10 mouse cellular contexts compared by ENCODE assay signal in the genomic region with DNA sequence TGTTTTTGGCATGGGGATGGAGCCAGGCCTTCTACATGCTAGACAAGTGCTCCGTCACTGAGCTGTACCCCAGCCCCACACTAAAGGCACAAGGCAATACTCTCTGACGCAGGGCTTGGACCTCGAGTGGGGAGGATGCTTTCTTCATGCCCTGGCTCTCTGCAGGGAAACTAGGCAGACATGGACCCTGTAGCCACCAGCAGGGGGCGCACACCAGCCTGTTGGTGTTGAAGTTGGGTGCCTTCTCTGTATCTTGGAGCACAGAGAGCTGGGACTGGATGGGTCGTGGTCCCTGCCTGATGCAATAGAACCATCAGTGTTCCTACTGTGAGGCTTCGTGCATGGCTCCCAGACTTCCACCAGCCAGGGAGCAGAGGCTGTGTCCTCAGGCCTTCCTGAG. TPM values are rescaled to one million over a fixed set of nuclear protein-coding genes. Genes with fewer than 3 reads are reported as not detected.
DNase-seq lines count a peak whose midpoint lies in the region; ATAC-seq and TF ChIP-seq lines count a peak whose summit lies in the region.
"Had no signal": no experiment of that assay in that cellular context is flagged by ENCODE, and none has a peak within 500 bp of the region (broad histone marks: within the 10 kb centered on the region; RNA-seq: fewer than 3 reads in every experiment).

No protein-coding gene starts in this region.

- H3K4me1 ChIP-seq in kidney, embryonic 15.5 days = 0 out of 2 replicates have a peak, but pooled peaks cover 2% of the 10 kb centered on the region
- peaks cover 16% of the 10 kb centered on the region for H3K4me1 ChIP-seq in E14TG2a.4 (replicated peaks; ENCODE audit: low read depth, low read length)
- H3K4me1 ChIP-seq in bone marrow macrophage, adult 2 months (ENCODE audit: control insufficient read depth, insufficient read depth, low read length) = peaks cover 5% of the 10 kb centered on the region
- H3K4me1 ChIP-seq: lung, embryonic 15.5 days had no signal

- ATAC-seq in kidney, embryonic 15.5 days (replicated peaks; ENCODE audit: low FRiP score) = no peak
- ATAC-seq in erythroid progenitor cell, adult 5-6 weeks (replicated peaks; ENCODE audit: low FRiP score, poor library complexity, severe bottlenecking) = peak; percentile 46; the same call in 1 of the 2 replicates

- WGBS in kidney, embryonic 15.5 days = 49% methylated on average over 6 of the region's 6 CpGs

- peak; percentile 76 for TF ChIP-seq CTCF in E14TG2a.4 (conservative IDR thresholded peaks at IDR 0.05; ENCODE audit: low read length)
- peak; percentile 84 for TF ChIP-seq CTCF in bone marrow macrophage, adult 2 months (IDR thresholded peaks at IDR 0.05; ENCODE audit: low read depth, low read length)

- H3K27me3 ChIP-seq in kidney, embryonic 15.5 days = no peaks in the 10 kb centered on the region
- H3K27me3 ChIP-seq in E14TG2a.4 (ENCODE audit: insufficient read depth, low read length) = no peaks in the 10 kb centered on the region
- H3K27me3 ChIP-seq: lung, embryonic 15.5 days had no signal

- peak; percentile 66 for DNase-seq in kidney, adult 18-20 months
- DNase-seq in layer of hippocampus, adult 9-11 months = peak; percentile 48
- peak; percentile 70 for DNase-seq in naive thymus-derived CD4-positive, alpha-beta T cell, adult 2 months (ENCODE audit: low read depth)
- DNase-seq in thymus, postnatal 4 days = peak; percentile 81

- peaks cover 6% of the 10 kb centered on the region; the same call in 1 of the 2 replicates for H3K36me3 ChIP-seq in kidney, embryonic 15.5 days
- H3K36me3 ChIP-seq in E14TG2a.4 (ENCODE audit: insufficient read depth, low read length) = peaks cover 60% of the 10 kb centered on the region
- H3K36me3 ChIP-seq: lung, embryonic 15.5 days had no signal

- no peak overlapping the region for H3K4me3 ChIP-seq in kidney, embryonic 15.5 days (replicated peaks)
- H3K4me3 ChIP-seq in E14TG2a.4 (replicated peaks; ENCODE audit: low read length) = no peak overlapping the region
- no peak overlapping the region for H3K4me3 ChIP-seq in bone marrow macrophage, adult 2 months (ENCODE audit: insufficient read depth, low read length)
- H3K4me3 ChIP-seq: erythroblast, embryonic 14.5 days; lung, embryonic 15.5 days had no signal

- TF ChIP-seq POLR2A in bone marrow macrophage, adult 2 months (IDR thresholded peaks at IDR 0.05; ENCODE audit: borderline replicate concordance, low read depth, low read length) = no peak

- H3K4me2 ChIP-seq in kidney, embryonic 15.5 days = no peak overlapping the region
- H3K4me2 ChIP-seq: lung, embryonic 15.5 days had no signal

- no peak overlapping the region for H3K27ac ChIP-seq in kidney, embryonic 15.5 days
- H3K27ac ChIP-seq in bone marrow macrophage, adult 2 months (ENCODE audit: insufficient read depth, low read depth, low read length) = no peak overlapping the region
- H3K27ac ChIP-seq: lung, embryonic 15.5 days had no signal

- H3K9me3 ChIP-seq in kidney, embryonic 15.5 days (replicated peaks) = no peaks in the 10 kb centered on the region
- no peaks in the 10 kb centered on the region for H3K9me3 ChIP-seq in E14TG2a.4 (ENCODE audit: low read length)
- H3K9me3 ChIP-seq: lung, embryonic 15.5 days had no signal

- H3K9ac ChIP-seq in kidney, embryonic 15.5 days = no peak overlapping the region
- H3K9ac ChIP-seq: lung, embryonic 15.5 days had no signal

RNA-seq across cellular contexts. Expression of a gene that starts 10.3 kb away (rescaled TPM):
- polyA plus RNA-seq in kidney, embryonic 15.5 days (2015; fragmentation: Nextera tagmentation; extraction: Ambion mirVana) = 12.2 and 12.9 TPM in 2 replicates
- 86.1 and 111 TPM in 2 replicates for polyA plus RNA-seq in bone marrow macrophage, adult 2 months (2012; ENCODE audit: insufficient read depth, insufficient read length, missing spikeins)
- total RNA-seq in erythroid progenitor cell, adult 5-6 weeks (2015; ENCODE audit: low replicate concordance) = 7.2 and 14.3 TPM in 2 replicates
- 2.7 and 3.8 TPM in 2 replicates for total RNA-seq in erythroid progenitor cell, adult 5-6 weeks (2017; ENCODE audit: low replicate concordance)

RNA-seq across cellular contexts. Expression of a gene that starts 23.6 kb away (rescaled TPM):
- polyA plus RNA-seq in kidney, embryonic 15.5 days (2015; fragmentation: Nextera tagmentation; extraction: Ambion mirVana) = 474 and 520 TPM in 2 replicates
- polyA plus RNA-seq in bone marrow macrophage, adult 2 months (2012; ENCODE audit: insufficient read depth, insufficient read length, missing spikeins) = 280 and 308 TPM in 2 replicates
- 94.1 and 105 TPM in 2 replicates for total RNA-seq in erythroid progenitor cell, adult 5-6 weeks (2015; ENCODE audit: low replicate concordance)
- total RNA-seq in erythroid progenitor cell, adult 5-6 weeks (2017; ENCODE audit: low replicate concordance) = 94.0 and 125 TPM in 2 replicates

RNA-seq across cellular contexts. Expression of a gene that starts 48.2 kb away (rescaled TPM):
- 0.13 and 0.61 TPM in 2 replicates for polyA plus RNA-seq in kidney, embryonic 15.5 days (2015; fragmentation: Nextera tagmentation; extraction: Ambion mirVana)
- not detected in 2 replicates for polyA plus RNA-seq in bone marrow macrophage, adult 2 months (2012; ENCODE audit: insufficient read depth, insufficient read length, missing spikeins)
- total RNA-seq in erythroid progenitor cell, adult 5-6 weeks (2015; ENCODE audit: low replicate concordance) = not detected in 2 replicates
- total RNA-seq in erythroid progenitor cell, adult 5-6 weeks (2017; ENCODE audit: low replicate concordance) = not detected in 2 replicates
- polyA plus RNA-seq: erythroblast, embryonic 14.5 days had no signal
